Mouse (Mus musculus): Measurements from ENCODE around the gene Hnrnpa1.

- TF ChIP-seq POLR2A (IDR thresholded peaks at IDR 0.05; ENCODE audit: extremely low read depth, insufficient read depth, low read length) (no peak), CTCF (IDR thresholded peaks at IDR 0.05; ENCODE audit: low read depth, low read length) (no peak)
These were observed 2.9 kb upstream of the Hnrnpa1 start for GRCm38 (mm10) chr15:103237295-103237694.
